Mouse (Mus musculus) heart, adult 2 months (tissue): ENCODE data around the gene Tnfsf10. TPM values are rescaled to one million over a fixed set of nuclear protein-coding genes. Genes with fewer than 3 reads are reported as not detected.
A peak's percentile ranks its signal among the peaks of the same experiment; 100 is the strongest.
"Not testable (repeated sequence)": the region's sequence is repeated elsewhere in the genome, so short reads cannot be mapped to it uniquely, and the experiment has no call there.

Experiments used
- DNase-seq, 2 experiments: peaks; one replicate each; pipeline ENCODE4 v3.0.0; 2021
- H3K27ac ChIP-seq: fragments of 200-600 bp; 2 replicates; pipeline ENCODE4 v1.8.1; 2022
- H3K27me3 ChIP-seq: fragments of 200-500 bp; 2 replicates; pipeline ENCODE4 v1.6.1; 2012; ENCODE audit warnings: mild to moderate bottlenecking, low read length, inconsistent platforms, mixed read lengths; ENCODE audit not compliant: control insufficient read depth, insufficient read depth
- H3K36me3 ChIP-seq: fragments of 200-500 bp; 2 replicates; pipeline ENCODE4 v1.6.1; 2012; ENCODE audit warnings: low read length, inconsistent platforms; ENCODE audit not compliant: control insufficient read depth, insufficient read depth
- H3K4me1 ChIP-seq: fragments of 200-500 bp; 2 replicates; pipeline ENCODE4 v1.6.1; 2011; ENCODE audit warnings: low read length; ENCODE audit not compliant: control insufficient read depth, insufficient read depth
- H3K4me3 ChIP-seq: fragments of 200-600 bp; 2 replicates; pipeline ENCODE4 v1.8.1; 2022
- H3K79me2 ChIP-seq: fragments of 200-500 bp; replicated peaks from 2 replicates; pipeline ENCODE4 v1.6.1; 2012; ENCODE audit warnings: mild to moderate bottlenecking, inconsistent platforms, low read length, moderate library complexity, mixed read lengths; ENCODE audit not compliant: control insufficient read depth, insufficient read depth
- H3K9ac ChIP-seq: fragments of 200-500 bp; 2 replicates; pipeline ENCODE4 v1.6.1; 2012; ENCODE audit warnings: low read depth, mild to moderate bottlenecking, control low read depth, inconsistent platforms, low read length, mixed read lengths
- CTCF ChIP-seq: fragments of 200-600 bp; IDR thresholded peaks from 2 replicates; pipeline ENCODE4 v1.8.1; 2022; ENCODE audit warnings: antibody characterized with exemption, mild to moderate bottlenecking, moderate library complexity
- EP300 ChIP-seq: fragments of 200-500 bp; IDR thresholded peaks from 2 replicates; pipeline ENCODE4 v1.6.1; 2011; ENCODE audit warnings: low read depth, low read length, control low read depth; ENCODE audit not compliant: insufficient read depth
- POLR2A ChIP-seq: fragments of 200-500 bp; IDR thresholded peaks from 2 replicates; pipeline ENCODE4 v1.6.1; 2011; ENCODE audit warnings: mild to moderate bottlenecking, low read depth, low read length, control low read depth; ENCODE audit not compliant: insufficient read depth
- WGBS: fragments of 180-500 bp; shearing (Covaris S2); methylation state at CpG from one replicate; pipeline ENCODE4 v1.1.7; 2018; 5-methylcytosine and 5-hydroxymethylcytosine counted together
- intact Hi-C: fragments of 180-260 bp; cut with DNase I; formaldehyde crosslinking; loops from one replicate; pipeline ENCODE4 v1.15.1; 2025
- polyA plus RNA-seq: library from polyadenylated mRNA; depleted of rRNA; stranded (reverse); fragments of >200 nt; gene quantifications from 2 replicates; pipeline ENCODE4 v1.2.3, GENCODE M21; 2012
- total RNA-seq, 2 experiments: library from RNA; stranded (reverse); gene quantifications; 2 replicates each; pipeline ENCODE4 v1.2.3; 2021

The Tnfsf10 gene
- total and polyA plus RNA-seq, 3 experiments: 4.2 to 10.4 (median 6.3) TPM

GRCm38 (mm10) chr3:27284227-27284626 is 32.6 kb upstream of the Tnfsf10 start:
- no peak for DNase-seq
- peaks cover 5% of the 10 kb centered on the region for H3K36me3 ChIP-seq
- peaks cover 15% of the 10 kb centered on the region for H3K4me1 ChIP-seq
- no peaks in the 10 kb centered on the region for H3K27me3 ChIP-seq
- H3K79me2 ChIP-seq: no peaks in the 10 kb centered on the region
- no peak overlapping the region for H3K4me3 ChIP-seq
- no peak overlapping the region for H3K9ac ChIP-seq
- peak overlapping the region; percentile 64 for H3K27ac ChIP-seq
- intact Hi-C loops: no loop called here
- WGBS: 96% methylated on average over 5 of the region's 5 CpGs
- TF ChIP-seq POLR2A (no peak), CTCF (peak; percentile 49)

GRCm38 (mm10) chr3:27285072-27285471 is 31.8 kb upstream of the Tnfsf10 start:
- WGBS: 45% methylated on average over 9 of the region's 9 CpGs
- peak in 1 of 2 experiments; percentile 30 for DNase-seq
- Histone ChIP-seq H3K9ac (no peak overlapping the region), H3K4me3 (no peak overlapping the region), H3K27ac (peak overlapping the region; percentile 64), H3K36me3 (peaks cover 6% of the 10 kb centered on the region), H3K4me1 (peaks cover 17% of the 10 kb centered on the region), H3K79me2 (no peaks in the 10 kb centered on the region), H3K27me3 (no peaks in the 10 kb centered on the region)
- TF ChIP-seq EP300 (peak; percentile 59; the same call in 1 of the 2 replicates), POLR2A (no peak)
- intact Hi-C loops: no loop called here

GRCm38 (mm10) chr3:27288301-27288700 is 28.5 kb upstream of the Tnfsf10 start:
- Histone ChIP-seq H3K79me2 (no peaks in the 10 kb centered on the region), H3K27me3 (no peaks in the 10 kb centered on the region), H3K27ac (peak overlapping the region; percentile 69), H3K9ac (no peak overlapping the region), H3K4me1 (peaks cover 10% of the 10 kb centered on the region), H3K4me3 (no peak overlapping the region), H3K36me3 (peaks cover 6% of the 10 kb centered on the region)
- intact Hi-C loops: loop anchor here (2.0 kb wide), 1 partner anchor 32 kb away; no protein-coding TSS in a partner anchor
- DNase-seq: no peak
- 35% methylated on average over 2 of the region's 2 CpGs for WGBS
- TF ChIP-seq POLR2A (no peak), CTCF (no peak), EP300 (no peak)

GRCm38 (mm10) chr3:27288909-27289308 is 27.9 kb upstream of the Tnfsf10 start:
- Histone ChIP-seq H3K9ac (no peak overlapping the region), H3K27me3 (no peaks in the 10 kb centered on the region), H3K36me3 (peaks cover 6% of the 10 kb centered on the region), H3K4me1 (peaks cover 7% of the 10 kb centered on the region), H3K4me3 (no peak overlapping the region), H3K27ac (peak overlapping the region; percentile 69), H3K79me2 (no peaks in the 10 kb centered on the region)
- no peak for TF ChIP-seq CTCF
- no peak for TF ChIP-seq POLR2A
- TF ChIP-seq EP300: no peak
- peak in 1 of 2 experiments; percentile 39 for DNase-seq
- intact Hi-C loops: loop anchor here (2.0 kb wide), 1 partner anchor 32 kb away; no protein-coding TSS in a partner anchor
- WGBS: 4% methylated on average over 8 of the region's 8 CpGs

GRCm38 (mm10) chr3:27290285-27290684 is 26.5 kb upstream of the Tnfsf10 start:
- peaks cover 7% of the 10 kb centered on the region for H3K4me1 ChIP-seq
- H3K79me2 ChIP-seq: no peaks in the 10 kb centered on the region
- DNase-seq: no peak
- H3K4me3 ChIP-seq: no peak overlapping the region
- H3K36me3 ChIP-seq: peaks cover 6% of the 10 kb centered on the region
- intact Hi-C loops: no loop called here
- 86% methylated on average over 5 of the region's 5 CpGs for WGBS
- H3K27me3 ChIP-seq: no peaks in the 10 kb centered on the region
- H3K9ac ChIP-seq: no peak overlapping the region
- TF ChIP-seq CTCF (no peak), POLR2A (no peak), EP300 (no peak)
- no peak overlapping the region; the same call in 1 of the 2 replicates for H3K27ac ChIP-seq

GRCm38 (mm10) chr3:27290945-27291344 is 25.9 kb upstream of the Tnfsf10 start:
- intact Hi-C loops, H3K79me2 ChIP-seq, H3K27me3 ChIP-seq, H3K4me3 ChIP-seq, H3K36me3 ChIP-seq, H3K4me1 ChIP-seq, H3K9ac ChIP-seq, DNase-seq: not testable (repeated sequence)
- 64% methylated on average over 5 of the region's 5 CpGs for WGBS
- H3K27ac ChIP-seq: 0 out of 2 replicates have a peak overlapping the region, but pooled peaks have one; percentile 11
- peak; percentile 32 for TF ChIP-seq CTCF
